Mouse (Mus musculus): ENCODE data around the gene Dusp16. TPM values are rescaled to one million over a fixed set of nuclear protein-coding genes. Genes with fewer than 3 reads are reported as not detected.

Dusp16 gene
- total RNA-seq, 2 experiments from 2014 or later, result 13.5 to 14.4 TPM

DNA sequence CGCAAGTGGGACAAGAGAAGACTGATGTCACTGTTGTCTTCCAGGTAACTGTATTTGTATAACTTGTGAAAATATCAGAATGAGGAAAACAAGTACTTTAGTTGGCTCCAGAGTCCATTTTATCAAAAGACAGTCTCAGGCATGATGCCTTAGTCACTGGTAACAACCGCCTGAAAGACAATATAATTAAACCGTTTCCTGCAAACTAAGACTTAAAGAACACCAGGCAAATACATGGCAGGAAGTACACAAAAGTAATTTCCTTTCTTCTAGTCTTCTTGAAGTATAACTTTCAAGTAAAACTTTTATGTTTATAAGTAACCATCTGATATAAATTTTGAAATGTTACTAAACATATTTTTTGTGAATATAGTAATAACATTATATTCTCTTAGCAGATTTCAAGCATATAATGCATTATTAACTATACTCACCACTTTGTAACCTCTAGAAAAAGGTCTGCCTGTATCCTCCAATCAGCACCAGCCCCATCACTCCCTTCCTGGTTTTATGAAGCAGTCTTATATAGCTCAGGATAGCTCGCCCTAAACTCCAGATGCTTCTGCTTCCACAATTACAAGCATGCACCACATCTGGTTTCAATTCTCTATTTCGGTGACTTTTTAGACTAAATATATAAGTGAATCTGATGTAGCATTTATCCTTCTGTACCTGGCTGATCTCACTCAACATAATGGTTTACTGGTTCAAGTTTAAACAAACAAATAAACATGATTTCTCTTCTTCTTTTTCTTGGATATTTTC is 40.4 kb downstream of the Dusp16 start:
- DNase-seq, result no peak
- intact Hi-C loops (cut with DNase I; ENCODE audit: low total_unique reads), result no loop called here

DNA sequence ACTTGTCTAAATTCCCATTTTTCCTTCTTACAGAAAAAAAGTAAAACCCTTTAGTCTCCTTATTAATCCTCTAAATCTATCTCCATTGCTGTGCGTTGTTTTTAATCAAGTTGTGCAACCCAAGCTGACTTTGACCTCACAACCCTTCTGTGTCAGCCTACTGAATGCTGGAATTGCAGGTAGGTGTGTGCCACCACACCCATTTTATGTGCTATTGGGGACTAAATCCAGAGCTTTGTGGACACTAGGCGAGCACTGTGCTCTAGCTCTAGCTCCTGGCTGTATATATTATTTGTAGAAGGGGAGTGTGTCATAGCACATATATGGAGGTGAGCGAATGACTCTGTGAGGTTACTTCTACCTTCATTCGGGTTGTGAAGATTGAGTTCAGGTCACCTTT is 41.3 kb downstream of the Dusp16 start:
- intact Hi-C loops (cut with DNase I; ENCODE audit: low total_unique reads), result no loop called here
- no peak for DNase-seq

DNA sequence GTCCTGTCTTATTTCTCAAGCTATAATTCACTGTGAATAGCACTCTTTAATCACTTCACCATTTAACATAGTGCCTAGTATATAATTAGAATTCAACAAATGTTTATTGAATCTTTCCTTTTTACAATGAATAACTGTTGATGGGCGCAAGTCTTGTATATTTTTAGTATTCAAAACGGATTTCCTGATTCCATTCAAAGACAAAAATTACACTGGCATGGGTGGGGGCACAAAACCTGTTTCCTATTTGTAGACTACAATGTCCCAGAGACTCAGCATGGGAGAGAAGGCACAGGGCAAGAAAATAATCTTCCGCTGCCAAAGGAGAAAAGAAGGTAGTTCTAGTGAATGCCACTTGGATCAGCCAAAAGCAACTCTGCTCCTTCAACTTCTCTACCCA is 44.3 kb downstream of the Dusp16 start:
- DNase-seq, result no peak
- intact Hi-C loops (cut with DNase I; ENCODE audit: low total_unique reads), result no loop called here

DNA sequence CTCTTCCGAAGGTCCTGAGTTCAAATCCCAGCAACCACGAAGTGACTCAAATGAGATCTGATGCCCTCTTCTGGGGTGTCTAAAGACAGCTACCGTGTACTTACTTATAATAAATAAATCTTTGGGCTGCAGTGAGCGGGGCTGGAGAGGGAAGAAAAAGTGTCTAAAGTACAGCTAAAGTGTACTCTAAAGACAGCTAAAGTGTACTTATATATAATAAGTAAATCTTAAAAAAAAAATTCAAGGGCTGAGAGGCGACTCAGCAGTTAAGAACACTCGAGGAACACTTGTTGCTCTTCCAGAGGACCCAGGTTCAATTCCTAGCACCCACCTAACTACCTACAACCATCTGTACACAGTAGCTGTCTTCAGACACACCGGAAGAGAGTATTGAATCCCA is 46.5 kb downstream of the Dusp16 start:
- intact Hi-C loops (cut with DNase I; ENCODE audit: low total_unique reads), result no loop called here
- no peak for DNase-seq

DNA sequence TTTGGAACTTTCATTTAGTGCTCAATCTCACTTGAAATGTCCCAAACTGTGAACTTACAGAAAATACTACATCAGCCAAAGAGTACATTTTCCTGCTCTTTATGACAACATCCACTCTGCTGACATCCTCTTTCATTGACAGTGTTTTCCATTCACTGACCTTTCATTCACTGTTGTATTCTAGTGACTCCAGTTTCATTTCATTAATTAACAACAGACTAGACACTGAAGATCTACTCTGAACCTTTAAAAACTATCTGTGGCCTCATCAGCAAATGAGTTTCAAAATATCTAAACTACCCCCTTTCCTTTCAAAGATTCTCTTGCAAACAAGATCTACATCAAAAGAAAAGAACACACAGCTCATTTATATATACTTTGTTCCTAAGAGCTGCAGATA is 48.9 kb downstream of the Dusp16 start:
- DNase-seq, result no peak
- intact Hi-C loops (cut with DNase I; ENCODE audit: low total_unique reads), result no loop called here

DNA sequence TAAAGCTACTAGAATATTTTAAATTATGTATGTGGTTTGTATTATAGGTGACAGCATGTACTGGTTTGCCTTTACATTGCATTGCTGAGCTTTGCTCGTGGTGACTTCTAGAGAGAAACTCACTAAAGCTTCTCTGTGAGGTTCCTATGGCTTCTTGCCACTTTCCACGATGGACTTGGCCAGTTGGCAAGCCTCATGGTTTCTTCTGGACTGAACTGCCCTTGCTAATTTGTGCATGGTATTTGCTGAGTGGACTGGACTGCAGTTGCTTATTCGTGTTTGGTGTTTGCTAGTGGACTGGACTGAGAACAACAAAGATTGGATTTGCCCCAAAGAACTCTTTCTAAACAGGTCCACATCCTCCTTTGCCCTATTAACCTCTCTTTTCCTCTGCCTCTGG is 55.6 kb downstream of the Dusp16 start:
- no peak for DNase-seq
- intact Hi-C loops (cut with DNase I; ENCODE audit: low total_unique reads), result no loop called here

DNA sequence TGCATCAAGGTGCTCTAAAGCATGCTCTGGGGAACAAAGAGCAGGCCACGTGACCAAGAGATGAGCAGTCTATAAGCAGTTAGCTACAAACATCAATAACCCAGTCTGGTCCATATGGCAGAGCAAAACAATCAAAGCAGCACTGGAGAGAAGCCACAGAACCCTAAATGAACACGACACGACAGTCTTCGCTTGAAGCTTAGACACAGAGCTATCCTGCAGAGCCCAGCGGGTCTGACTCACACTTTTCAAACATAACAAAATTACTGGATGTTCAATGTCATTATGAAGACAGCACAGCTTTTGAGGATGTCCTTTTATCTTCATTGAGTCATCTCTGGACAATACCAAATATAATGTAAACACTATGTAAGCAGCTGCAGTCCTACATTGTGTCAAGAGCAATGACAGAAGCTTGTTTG is 58.6 kb downstream of the Dusp16 start:
- intact Hi-C loops (cut with DNase I; ENCODE audit: low total_unique reads), result no loop called here
- no peak for DNase-seq

DNA sequence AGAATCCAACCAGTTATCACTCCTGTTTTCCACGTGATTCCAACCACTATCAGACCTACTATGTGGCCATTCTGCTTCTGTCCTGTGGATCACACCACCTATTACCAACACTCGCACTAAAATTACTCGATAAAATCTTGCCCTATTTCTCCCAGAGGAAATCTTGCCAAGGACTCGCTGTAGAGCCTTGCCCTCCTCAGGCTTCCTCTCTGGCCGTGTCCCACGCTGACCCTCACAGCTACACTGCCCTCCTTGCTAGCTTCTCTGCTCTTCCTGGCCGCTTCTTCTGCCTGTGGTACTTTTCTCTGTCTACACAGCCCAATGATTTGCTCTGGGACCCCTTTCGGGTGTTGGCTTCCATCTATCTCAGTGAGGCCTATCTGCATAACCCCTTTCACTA is 59.6 kb downstream of the Dusp16 start:
- no peak for DNase-seq
- intact Hi-C loops (cut with DNase I; ENCODE audit: low total_unique reads), result no loop called here

DNA sequence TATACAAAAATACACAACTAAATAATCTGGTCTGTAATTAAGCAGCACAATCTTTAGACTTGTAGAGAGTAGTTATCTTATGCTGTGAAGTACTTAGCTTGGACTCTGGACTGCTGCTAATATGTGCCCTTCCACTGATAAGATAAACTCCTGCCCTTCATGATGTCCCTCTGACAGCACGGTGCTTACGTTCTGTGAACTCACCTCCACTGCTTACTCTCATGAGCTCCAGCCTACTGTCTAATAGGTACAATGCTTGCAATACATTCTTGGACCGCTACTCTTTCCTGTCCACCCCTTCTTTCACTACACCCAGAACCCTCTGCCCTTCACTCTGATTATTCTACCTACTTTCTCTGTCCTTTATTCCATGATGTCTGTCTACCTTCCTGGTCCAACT is 61.4 kb downstream of the Dusp16 start:
- intact Hi-C loops (cut with DNase I; ENCODE audit: low total_unique reads), result no loop called here
- no peak for DNase-seq

DNA sequence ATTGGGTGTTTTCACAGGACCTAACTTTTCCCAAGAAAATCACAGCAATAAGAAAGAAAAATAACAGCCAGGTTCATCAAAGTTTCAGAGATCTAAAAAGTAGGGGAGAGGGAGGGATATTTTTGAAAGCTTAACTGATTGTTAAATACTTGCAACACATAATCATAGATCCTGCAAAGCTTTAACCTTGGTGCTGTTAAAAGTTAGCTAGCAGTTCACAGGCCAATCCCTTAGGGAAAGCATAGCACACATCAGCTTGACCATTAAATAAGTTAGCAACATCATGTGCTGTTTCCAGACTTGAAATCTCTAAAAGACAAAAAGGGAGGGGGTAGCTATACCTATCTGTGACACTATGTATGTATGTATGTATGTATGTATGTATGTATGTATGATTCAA is 67.0 kb downstream of the Dusp16 start:
- intact Hi-C loops (cut with DNase I; ENCODE audit: low total_unique reads), result no loop called here
- DNase-seq, result no peak

DNA sequence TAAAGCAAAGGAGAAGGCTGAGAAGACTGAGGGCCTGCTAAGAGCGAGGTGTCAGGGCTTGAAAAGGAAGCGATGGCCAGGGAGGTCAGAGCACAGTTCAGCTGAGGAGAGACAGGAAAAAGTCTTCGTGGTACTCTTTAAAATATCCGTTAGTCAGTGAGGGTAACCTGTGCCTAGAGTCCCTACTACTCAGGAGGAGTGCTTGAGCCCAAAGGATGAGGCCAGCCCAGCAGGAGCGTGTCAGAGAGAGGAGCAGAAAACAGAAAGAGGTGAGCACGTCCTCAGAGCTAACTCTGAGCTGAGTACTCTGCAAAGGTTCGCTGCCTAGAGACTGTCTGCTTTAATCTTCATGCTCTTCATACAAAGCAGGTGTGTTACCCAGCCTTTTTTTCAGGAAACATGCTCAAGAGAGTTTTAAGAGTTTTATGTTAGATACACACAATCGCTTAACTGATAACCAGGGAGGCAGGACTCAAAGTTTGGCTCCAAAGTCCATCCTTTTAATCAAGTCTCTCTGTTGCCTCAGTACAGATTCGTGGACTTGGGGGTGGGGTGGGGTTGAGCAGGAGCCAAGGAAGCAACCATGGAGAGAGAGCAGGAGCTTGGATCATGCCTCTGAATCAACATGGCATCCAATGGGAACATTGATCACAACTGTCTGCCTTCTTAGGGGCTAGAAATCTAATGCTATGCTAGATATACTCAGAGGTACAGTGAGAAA is 68.4 kb downstream of the Dusp16 start:
- DNase-seq, result no peak
- intact Hi-C loops (cut with DNase I; ENCODE audit: low total_unique reads), result no loop called here

DNA sequence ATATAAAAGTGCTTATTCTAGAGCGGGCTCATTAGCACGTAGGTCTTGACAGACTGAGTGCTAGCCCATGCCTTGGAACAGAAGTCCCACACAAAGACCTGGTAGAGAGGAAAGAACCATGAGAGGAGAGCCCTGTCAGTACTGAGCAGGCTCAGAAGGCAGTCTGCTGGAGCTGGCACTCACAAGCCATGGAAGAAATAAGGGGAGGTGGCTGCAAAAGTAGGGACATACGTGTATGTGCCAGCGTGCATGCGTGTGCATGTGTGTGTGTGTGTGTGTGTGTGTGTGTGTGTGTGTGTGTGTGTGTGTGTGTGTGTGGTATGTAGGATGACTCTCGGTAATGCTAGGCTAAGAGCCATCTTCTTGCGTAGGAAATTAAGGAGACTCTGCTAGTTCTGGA is 69.1 kb downstream of the Dusp16 start:
- intact Hi-C loops (cut with DNase I; ENCODE audit: low total_unique reads), result no loop called here
- DNase-seq, result no peak

DNA sequence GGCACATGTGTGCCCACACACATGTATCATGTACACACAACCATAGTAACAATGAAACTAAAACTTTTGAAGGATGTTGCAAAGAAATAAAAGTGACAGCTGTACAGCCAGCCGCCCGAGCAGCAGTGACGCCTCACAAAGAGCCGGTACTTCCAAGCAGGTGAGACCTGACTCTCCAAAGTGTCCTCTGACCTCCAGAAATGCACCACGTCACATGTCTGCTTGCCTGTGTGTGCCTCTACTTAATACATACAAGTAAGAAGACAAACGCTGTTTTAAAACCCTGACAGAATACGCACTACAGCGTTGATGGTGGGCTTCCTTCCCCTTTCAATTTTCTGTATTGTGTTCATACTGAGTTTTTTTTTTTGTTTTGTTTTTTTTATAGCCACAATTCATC is 69.5 kb downstream of the Dusp16 start:
- DNase-seq, result no peak
- intact Hi-C loops (cut with DNase I; ENCODE audit: low total_unique reads), result no loop called here

DNA sequence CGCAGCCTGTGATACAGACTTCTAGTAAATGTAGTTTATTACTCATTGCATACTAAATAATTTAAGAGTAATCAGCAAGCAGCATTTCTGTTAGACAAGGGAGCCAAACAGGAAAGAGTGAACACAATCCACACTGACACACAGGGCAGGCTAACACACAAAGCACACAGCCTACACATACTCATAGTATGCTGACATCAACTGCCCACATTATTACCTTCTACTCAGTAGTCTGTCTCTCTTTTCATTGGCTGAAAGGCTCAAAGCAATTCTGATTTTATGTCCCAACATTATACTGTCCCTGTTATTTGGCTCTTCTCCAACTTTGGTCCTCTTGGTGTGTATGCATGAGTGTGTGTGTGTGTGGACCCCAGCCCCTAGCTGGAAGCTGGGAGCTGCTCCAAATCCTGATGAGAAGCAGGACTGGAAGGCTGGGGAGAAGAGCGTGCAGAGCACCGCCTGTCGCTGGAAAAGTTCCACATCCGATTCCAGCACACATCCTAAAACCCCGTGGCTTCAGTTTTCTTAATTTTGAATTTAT is 70.6 kb downstream of the Dusp16 start:
- DNase-seq, result no peak
- intact Hi-C loops (cut with DNase I; ENCODE audit: low total_unique reads), result no loop called here

DNA sequence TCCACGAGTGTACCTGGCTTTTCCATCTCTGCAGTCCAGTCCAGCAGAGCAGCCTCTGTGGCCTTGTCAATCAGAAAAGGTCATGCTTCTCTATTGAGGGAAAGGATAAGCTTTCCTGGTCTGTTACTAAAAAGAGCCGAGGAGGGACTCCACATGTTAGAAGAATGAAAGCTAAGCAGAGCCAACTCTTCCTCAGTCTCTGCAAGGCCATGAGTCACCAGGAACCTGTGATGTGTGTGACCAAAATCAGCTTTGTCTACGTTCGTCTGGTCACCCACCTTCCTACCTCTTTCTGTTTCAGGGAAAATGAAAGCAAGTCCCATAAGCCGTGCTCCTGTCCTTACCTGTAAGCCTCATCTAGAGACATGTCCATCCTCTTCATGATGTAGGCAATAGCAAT is 72.3 kb downstream of the Dusp16 start:
- intact Hi-C loops (cut with DNase I; ENCODE audit: low total_unique reads), result no loop called here
- DNase-seq, result no peak

DNA sequence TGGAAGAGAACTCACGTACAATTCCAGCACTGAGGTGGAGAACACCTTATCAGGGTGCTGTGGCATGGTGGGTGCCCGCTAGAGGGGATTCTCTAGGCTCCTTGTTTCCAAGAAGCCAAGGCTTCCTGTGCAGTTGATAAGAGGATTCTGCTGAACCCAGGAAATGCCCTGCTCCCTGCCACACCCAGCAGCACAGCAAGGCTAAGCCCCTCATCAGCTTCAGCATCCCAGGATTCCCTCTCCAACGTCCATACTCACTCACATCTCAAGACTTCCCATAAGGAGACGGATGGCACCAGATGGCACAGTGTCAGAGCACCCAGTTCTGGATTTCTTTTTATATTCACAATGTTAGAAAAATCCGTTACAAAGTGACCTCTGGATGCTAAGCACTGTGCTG is 73.3 kb downstream of the Dusp16 start:
- intact Hi-C loops (cut with DNase I; ENCODE audit: low total_unique reads), result no loop called here
- DNase-seq, result no peak

DNA sequence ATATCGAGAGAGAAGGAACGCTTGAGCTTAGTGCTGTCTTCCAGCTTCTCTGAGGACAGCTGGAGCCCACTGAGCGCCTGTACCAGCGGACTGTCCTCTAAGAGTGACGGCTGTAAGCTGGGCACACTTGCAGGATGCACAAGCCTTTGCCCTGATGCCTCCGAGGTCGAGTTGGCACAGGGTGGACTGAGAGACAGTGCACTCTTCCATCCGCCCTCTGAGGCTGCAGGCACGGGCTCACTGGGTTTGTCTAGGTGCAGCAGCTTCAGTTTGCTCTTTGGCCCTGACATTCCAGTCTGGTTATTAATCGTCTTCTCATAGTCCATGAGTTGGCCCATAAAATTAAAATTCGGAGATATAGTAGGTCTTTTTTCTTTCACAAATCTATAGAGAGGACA is 73.8 kb downstream of the Dusp16 start:
- intact Hi-C loops (cut with DNase I; ENCODE audit: low total_unique reads), result no loop called here

DNA sequence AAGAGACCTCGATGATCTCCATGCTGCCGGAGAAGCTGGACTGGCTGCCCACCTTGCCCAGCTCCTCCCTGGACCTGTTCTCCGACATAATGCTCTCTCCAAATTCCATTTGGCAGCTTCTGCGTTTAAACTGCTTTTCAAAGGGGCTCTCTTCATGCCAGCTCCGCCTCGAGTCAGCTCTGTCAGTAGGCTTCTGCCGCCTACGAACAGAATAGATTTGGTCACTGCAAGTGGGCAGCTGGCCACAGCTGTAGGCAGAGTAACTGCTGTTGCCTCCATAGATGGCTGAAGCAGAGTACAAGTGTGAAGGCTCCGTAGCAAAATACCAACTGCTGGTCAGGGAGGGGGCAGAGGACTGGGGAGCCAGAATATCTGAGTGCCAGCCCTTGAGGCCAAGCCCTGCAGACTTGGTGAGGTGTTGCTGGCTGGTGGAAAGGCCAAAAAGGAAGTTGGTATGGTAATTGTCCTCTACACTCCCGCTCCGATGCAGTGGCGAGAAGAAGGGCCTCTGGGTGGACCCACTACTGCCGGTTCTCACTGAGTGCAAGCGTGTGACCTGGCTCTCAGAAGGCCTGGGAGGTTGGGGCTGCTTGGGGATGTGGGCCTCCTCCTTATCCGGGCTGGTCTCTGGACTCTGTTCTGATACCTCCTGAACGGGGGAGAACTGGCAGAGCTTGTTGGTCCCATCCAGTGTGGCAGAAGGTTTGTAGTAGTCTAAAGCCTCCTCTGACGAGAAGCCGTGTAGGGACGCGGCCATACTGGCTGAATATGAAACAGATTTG is 74.3 kb downstream of the Dusp16 start:
- no peak for DNase-seq
- intact Hi-C loops (cut with DNase I; ENCODE audit: low total_unique reads), result no loop called here

More for the DNA sequence above, 73.8 kb downstream of the Dusp16 start:
- DNase-seq, result no peak

DNA sequence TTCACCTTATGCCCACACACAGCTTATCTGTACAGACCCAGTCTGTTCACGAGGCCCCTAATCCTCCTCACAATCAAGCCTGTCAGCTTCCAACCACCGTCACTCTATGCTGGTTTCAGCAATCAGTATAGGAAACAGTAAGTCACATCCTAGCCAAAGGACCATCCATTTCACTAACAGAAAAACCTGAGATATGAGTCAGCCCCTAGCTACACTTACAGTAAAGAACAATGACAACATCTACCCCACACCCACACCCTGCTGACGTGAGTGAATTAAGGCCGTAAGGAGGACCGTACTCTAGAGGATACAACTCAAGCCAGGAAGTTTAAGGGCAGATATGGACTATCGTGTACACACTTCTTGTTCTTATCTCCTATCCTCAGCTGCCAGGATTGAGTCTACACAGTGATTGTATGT is 76.2 kb downstream of the Dusp16 start:
- intact Hi-C loops (cut with DNase I; ENCODE audit: low total_unique reads), result no loop called here
- DNase-seq, result no peak

DNA sequence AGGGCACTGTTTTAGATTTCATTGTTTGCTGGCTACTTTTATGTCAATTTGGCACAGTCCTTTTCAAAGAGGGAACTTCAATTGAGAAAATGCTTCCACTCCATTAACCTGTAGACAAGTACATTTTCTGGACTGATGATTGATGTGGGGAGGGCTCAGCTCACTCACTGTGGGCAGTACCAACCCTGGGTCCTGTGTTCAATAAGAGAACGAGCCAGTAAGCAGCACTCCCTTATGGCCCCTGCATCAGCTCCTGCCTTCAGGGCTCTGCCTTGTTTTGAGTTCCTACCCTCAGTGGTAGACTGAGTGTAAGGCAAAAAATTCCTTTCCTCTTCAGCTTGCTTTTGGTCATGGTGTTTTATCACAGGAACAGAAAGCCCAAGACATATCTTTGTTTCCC is 78.5 kb downstream of the Dusp16 start:
- no peak for DNase-seq
- intact Hi-C loops (cut with DNase I; ENCODE audit: low total_unique reads), result no loop called here
